Mouse (Mus musculus) forebrain, embryonic 15.5 days (tissue): ENCODE measurements around the gene 4430402I18Rik. TPM values are rescaled to one million over a fixed set of nuclear protein-coding genes. Genes with fewer than 3 reads are reported as not detected.

ENCODE experiments used
- ATAC-seq: fragments of 200-750 bp; cut with Nextera tagmentation; replicated peaks from 2 replicates; pipeline ENCODE4 v1.8.0; 2017; ENCODE audit warnings: mild to moderate bottlenecking, moderate TSS enrichment, moderate library complexity
- H3K27ac ChIP-seq: fragments of 300-500 bp; sonication (generic); replicated peaks from 2 replicates; pipeline ENCODE4 v1.5.1; 2015; ENCODE audit warnings: mild to moderate bottlenecking, inconsistent platforms
- H3K27me3 ChIP-seq: fragments of 300-500 bp; sonication (generic); 2 replicates; pipeline ENCODE4 v1.6.1; 2015; ENCODE audit warnings: inconsistent platforms
- H3K36me3 ChIP-seq: fragments of 300-500 bp; sonication (generic); 2 replicates; pipeline ENCODE4 v1.6.1; 2015; ENCODE audit warnings: mild to moderate bottlenecking, inconsistent platforms
- H3K4me1 ChIP-seq: fragments of 300-500 bp; sonication (generic); 2 replicates; pipeline ENCODE4 v1.6.1; 2015; ENCODE audit warnings: inconsistent platforms
- H3K4me2 ChIP-seq: fragments of 300-500 bp; sonication (generic); replicated peaks from 2 replicates; pipeline ENCODE4 v1.6.1; 2015; ENCODE audit warnings: mild to moderate bottlenecking, inconsistent platforms
- H3K4me3 ChIP-seq: fragments of 300-500 bp; sonication (generic); 2 replicates; pipeline ENCODE4 v1.5.1; 2015; ENCODE audit warnings: mild to moderate bottlenecking, inconsistent platforms
- H3K9ac ChIP-seq: fragments of 300-500 bp; sonication (generic); replicated peaks from 2 replicates; pipeline ENCODE4 v1.6.1; 2015; ENCODE audit warnings: mild to moderate bottlenecking, inconsistent platforms
- H3K9me3 ChIP-seq: fragments of 300-500 bp; sonication (generic); 2 replicates; pipeline ENCODE4 v1.6.1; 2016; ENCODE audit warnings: inconsistent platforms
- WGBS: fragments of 180-500 bp; shearing (Covaris S2); methylation state at CpG from one replicate; pipeline ENCODE4 v1.1.7; 2015; ENCODE audit warnings: mixed read lengths; 5-methylcytosine and 5-hydroxymethylcytosine counted together
- polyA plus RNA-seq: library from polyadenylated mRNA; unstranded; fragments of >200 nt; fragmentation: Nextera tagmentation; extraction: Ambion mirVana; gene quantifications from 2 replicates; pipeline ENCODE4 v1.2.1, GENCODE M21; 2015

Gene 4430402I18Rik
- polyA plus RNA-seq, 1 experiment from 2014 or later = 2.4 TPM

GRCm38 (mm10) chr19:28889251-28889650 lies 78.3 kb downstream of the 4430402I18Rik start:
- Histone ChIP-seq H3K9me3 (no peaks in the 10 kb centered on the region), H3K4me3 (no peak overlapping the region), H3K36me3 (no peaks in the 10 kb centered on the region), H3K9ac (no peak overlapping the region), H3K27me3 (no peaks in the 10 kb centered on the region), H3K4me1 (0 out of 2 replicates have a peak, but pooled peaks cover 8% of the 10 kb centered on the region), H3K4me2 (no peak overlapping the region), H3K27ac (no peak overlapping the region)
- 75% methylated on average over 1 of the region's 3 CpGs for WGBS
- ATAC-seq = no peak

GRCm38 (mm10) chr19:28888496-28888895 lies 79.1 kb downstream of the 4430402I18Rik start:
- Histone ChIP-seq H3K27ac (no peak overlapping the region), H3K9ac (no peak overlapping the region), H3K4me2 (no peak overlapping the region), H3K27me3 (no peaks in the 10 kb centered on the region), H3K9me3 (no peaks in the 10 kb centered on the region), H3K4me1 (0 out of 2 replicates have a peak, but pooled peaks cover 8% of the 10 kb centered on the region), H3K4me3 (no peak overlapping the region), H3K36me3 (no peaks in the 10 kb centered on the region)
- 39% methylated on average over 1 of the region's 1 CpGs for WGBS
- no peak for ATAC-seq

GRCm38 (mm10) chr19:28883126-28883525 lies 84.5 kb downstream of the 4430402I18Rik start:
- Histone ChIP-seq H3K4me1 (no peaks in the 10 kb centered on the region), H3K27ac (no peak overlapping the region), H3K27me3 (no peaks in the 10 kb centered on the region), H3K4me2 (no peak overlapping the region), H3K9me3 (no peaks in the 10 kb centered on the region), H3K4me3 (no peak overlapping the region), H3K36me3 (no peaks in the 10 kb centered on the region), H3K9ac (no peak overlapping the region)
- 59% methylated on average over 1 of the region's 1 CpGs for WGBS
- 0 out of 2 replicates have a peak, but pooled peaks have one; percentile 58 for ATAC-seq

- Histone ChIP-seq H3K27ac (no peak overlapping the region), H3K27me3 (no peaks in the 10 kb centered on the region), H3K4me1 (no peaks in the 10 kb centered on the region), H3K9me3 (no peaks in the 10 kb centered on the region), H3K4me3 (no peak overlapping the region), H3K9ac (no peak overlapping the region), H3K4me2 (no peak overlapping the region), H3K36me3 (no peaks in the 10 kb centered on the region)
- WGBS = 90% methylated on average over 2 of the region's 2 CpGs
- no peak for ATAC-seq
These were observed 88.1 kb downstream of the 4430402I18Rik start for GRCm38 (mm10) chr19:28879476-28879875.

- H3K36me3 ChIP-seq = no peaks in the 10 kb centered on the region
- no peak overlapping the region for H3K27ac ChIP-seq
- H3K4me3 ChIP-seq = no peak overlapping the region
- peaks cover 5% of the 10 kb centered on the region; the same call in 1 of the 2 replicates for H3K4me1 ChIP-seq
- H3K9me3 ChIP-seq = no peaks in the 10 kb centered on the region
- H3K9ac ChIP-seq = no peak overlapping the region
- H3K4me2 ChIP-seq = no peak overlapping the region
- WGBS = 59% methylated on average over 2 of the region's 2 CpGs
- ATAC-seq = no peak
- no peaks in the 10 kb centered on the region for H3K27me3 ChIP-seq
These were observed 97.2 kb downstream of the 4430402I18Rik start for GRCm38 (mm10) chr19:28870351-28870750.

- no peak for ATAC-seq
- Histone ChIP-seq H3K27me3 (no peaks in the 10 kb centered on the region), H3K4me2 (no peak overlapping the region), H3K4me1 (peaks cover 6% of the 10 kb centered on the region; the same call in 1 of the 2 replicates), H3K4me3 (no peak overlapping the region), H3K9me3 (no peaks in the 10 kb centered on the region), H3K36me3 (no peaks in the 10 kb centered on the region), H3K27ac (no peak overlapping the region), H3K9ac (no peak overlapping the region)
- WGBS = 92% methylated on average over 6 of the region's 6 CpGs
These were observed 98.2 kb downstream of the 4430402I18Rik start for GRCm38 (mm10) chr19:28869251-28869855.

GRCm38 (mm10) chr19:28865501-28865900 lies 102.1 kb downstream of the 4430402I18Rik start:
- H3K9ac ChIP-seq = no peak overlapping the region
- H3K4me2 ChIP-seq = no peak overlapping the region
- peak; percentile 48; the same call in 1 of the 2 replicates for ATAC-seq
- H3K36me3 ChIP-seq = no peaks in the 10 kb centered on the region
- no peaks in the 10 kb centered on the region for H3K27me3 ChIP-seq
- H3K4me1 ChIP-seq = peaks cover 6% of the 10 kb centered on the region; the same call in 1 of the 2 replicates
- H3K9me3 ChIP-seq = no peaks in the 10 kb centered on the region
- peak overlapping the region; percentile 60 for H3K27ac ChIP-seq
- no peak overlapping the region for H3K4me3 ChIP-seq
- 50% methylated on average over 1 of the region's 1 CpGs for WGBS

GRCm38 (mm10) chr19:28864981-28865380 lies 102.6 kb downstream of the 4430402I18Rik start:
- Histone ChIP-seq H3K4me1 (peaks cover 6% of the 10 kb centered on the region; the same call in 1 of the 2 replicates), H3K9ac (no peak overlapping the region), H3K27ac (peak overlapping the region; percentile 60), H3K27me3 (no peaks in the 10 kb centered on the region), H3K9me3 (no peaks in the 10 kb centered on the region), H3K4me2 (no peak overlapping the region), H3K36me3 (no peaks in the 10 kb centered on the region), H3K4me3 (no peak overlapping the region)
- ATAC-seq = peak; percentile 63
- WGBS = 53% methylated on average over 6 of the region's 6 CpGs

GRCm38 (mm10) chr19:28863626-28864025 lies 104.0 kb downstream of the 4430402I18Rik start:
- no peaks in the 10 kb centered on the region for H3K27me3 ChIP-seq
- H3K9me3 ChIP-seq = no peaks in the 10 kb centered on the region
- no peak overlapping the region for H3K4me3 ChIP-seq
- H3K4me2 ChIP-seq = no peak overlapping the region
- no peak overlapping the region for H3K9ac ChIP-seq
- H3K36me3 ChIP-seq = no peaks in the 10 kb centered on the region
- peaks cover 6% of the 10 kb centered on the region; the same call in 1 of the 2 replicates for H3K4me1 ChIP-seq
- no peak overlapping the region for H3K27ac ChIP-seq
- WGBS = 94% methylated on average over 10 of the region's 10 CpGs
- no peak for ATAC-seq

- Histone ChIP-seq H3K4me3 (no peak overlapping the region), H3K4me2 (no peak overlapping the region), H3K36me3 (no peaks in the 10 kb centered on the region), H3K9ac (no peak overlapping the region), H3K9me3 (no peaks in the 10 kb centered on the region), H3K4me1 (no peaks in the 10 kb centered on the region), H3K27ac (no peak overlapping the region), H3K27me3 (no peaks in the 10 kb centered on the region)
- ATAC-seq = no peak
- 77% methylated on average over 2 of the region's 2 CpGs for WGBS
These were observed 107.4 kb downstream of the 4430402I18Rik start for GRCm38 (mm10) chr19:28860246-28860645.

GRCm38 (mm10) chr19:28854831-28855230 lies 112.8 kb downstream of the 4430402I18Rik start:
- Histone ChIP-seq H3K27ac (no peak overlapping the region), H3K4me1 (no peaks in the 10 kb centered on the region), H3K27me3 (no peaks in the 10 kb centered on the region), H3K36me3 (no peaks in the 10 kb centered on the region), H3K4me2 (no peak overlapping the region), H3K9me3 (no peaks in the 10 kb centered on the region), H3K9ac (no peak overlapping the region), H3K4me3 (no peak overlapping the region)
- WGBS = 76% methylated on average over 1 of the region's 1 CpGs
- no peak for ATAC-seq

GRCm38 (mm10) chr19:28852001-28852400 lies 115.6 kb downstream of the 4430402I18Rik start:
- H3K4me2 ChIP-seq = no peak overlapping the region
- no peaks in the 10 kb centered on the region for H3K36me3 ChIP-seq
- WGBS = 81% methylated on average over 3 of the region's 3 CpGs
- no peak overlapping the region for H3K4me3 ChIP-seq
- ATAC-seq = no peak
- H3K27me3 ChIP-seq = no peaks in the 10 kb centered on the region
- no peaks in the 10 kb centered on the region for H3K4me1 ChIP-seq
- H3K9ac ChIP-seq = no peak overlapping the region
- no peaks in the 10 kb centered on the region for H3K9me3 ChIP-seq
- no peak overlapping the region for H3K27ac ChIP-seq

- Histone ChIP-seq H3K36me3 (no peaks in the 10 kb centered on the region), H3K4me1 (no peaks in the 10 kb centered on the region), H3K27me3 (no peaks in the 10 kb centered on the region), H3K9me3 (no peaks in the 10 kb centered on the region), H3K4me2 (no peak overlapping the region), H3K4me3 (no peak overlapping the region), H3K27ac (no peak overlapping the region), H3K9ac (no peak overlapping the region)
- WGBS = 97% methylated on average over 3 of the region's 3 CpGs
- no peak for ATAC-seq
These were observed 117.1 kb downstream of the 4430402I18Rik start for GRCm38 (mm10) chr19:28850510-28850909.
